Mouse (Mus musculus) megakaryocyte, embryonic 14.5 days (primary cell): ENCODE data around the gene Sorbs2. TPM values are rescaled to one million over a fixed set of nuclear protein-coding genes. Genes with fewer than 3 reads are reported as not detected.

Source experiments
- H3K27me3 ChIP-seq: replicated peaks from 2 replicates; pipeline ENCODE3; 2012; ENCODE audit warnings: inconsistent platforms
- H3K36me3 ChIP-seq: replicated peaks from 2 replicates; pipeline ENCODE3; 2012; ENCODE audit warnings: low read length, inconsistent platforms, mixed read lengths
- H3K4me1 ChIP-seq: 2 replicates; pipeline ENCODE4 v1.6.1; 2012; ENCODE audit warnings: inconsistent platforms
- H3K4me3 ChIP-seq: replicated peaks from 2 replicates; pipeline ENCODE3; 2012; ENCODE audit warnings: moderate library complexity, mild to moderate bottlenecking, inconsistent platforms
- H3K9me3 ChIP-seq: 2 replicates; pipeline ENCODE4 v1.6.1; 2012; ENCODE audit warnings: inconsistent platforms
- FLI1 ChIP-seq: IDR thresholded peaks from 2 replicates; pipeline ENCODE4 v1.6.1; 2012; ENCODE audit warnings: low read length, inconsistent platforms, mixed read lengths
- GATA1 ChIP-seq: IDR thresholded peaks from 3 replicates; pipeline ENCODE4 v1.6.1; 2012; ENCODE audit warnings: mixed read lengths, low read length, inconsistent platforms, borderline replicate concordance
- polyA plus RNA-seq: library from polyadenylated mRNA; stranded (reverse); fragments of >175 nt; gene quantifications from 2 replicates; pipeline ENCODE4 v1.2.3, GENCODE M21; 2012; ENCODE audit warnings: low replicate concordance; ENCODE audit not compliant: insufficient read depth

The Sorbs2 gene
- 2.2 TPM in 1 of 2 replicates, not detected in the other for polyA plus RNA-seq

- Histone ChIP-seq H3K4me3 (no peak within 1 kb of the TSS), H3K4me1 (no peaks in the 10 kb centered on the region), H3K36me3 (no peaks in the 10 kb centered on the region), H3K9me3 (peaks cover 17% of the 10 kb centered on the region), H3K27me3 (no peaks in the 10 kb centered on the region)
- TF ChIP-seq GATA1 (no peak), FLI1 (no peak)
Observed at GRCm38 (mm10) chr8:45507634-45508321, at the start of gene Sorbs2. TSS of gene Sorbs2 (plus strand) at chr8:45507788.

- TF ChIP-seq GATA1: no peak
- no peak for TF ChIP-seq FLI1
- no peaks in the 10 kb centered on the region for H3K36me3 ChIP-seq
- 0 out of 2 replicates have a peak, but pooled peaks cover 4% of the 10 kb centered on the region for H3K9me3 ChIP-seq
- H3K27me3 ChIP-seq: no peaks in the 10 kb centered on the region
- no peak overlapping the region for H3K4me3 ChIP-seq
- H3K4me1 ChIP-seq: no peaks in the 10 kb centered on the region
Observed at GRCm38 (mm10) chr8:45457874-45458273, 49.7 kb upstream of the Sorbs2 start.

- Histone ChIP-seq H3K4me1 (no peaks in the 10 kb centered on the region), H3K4me3 (no peak overlapping the region), H3K27me3 (no peaks in the 10 kb centered on the region), H3K9me3 (0 out of 2 replicates have a peak, but pooled peaks cover 3% of the 10 kb centered on the region), H3K36me3 (no peaks in the 10 kb centered on the region)
- TF ChIP-seq GATA1 (no peak), FLI1 (no peak)
Observed at GRCm38 (mm10) chr8:45469006-45469405, 38.6 kb upstream of the Sorbs2 start.

- H3K4me1 ChIP-seq: no peaks in the 10 kb centered on the region
- no peak overlapping the region for H3K4me3 ChIP-seq
- H3K36me3 ChIP-seq: no peaks in the 10 kb centered on the region
- 0 out of 2 replicates have a peak, but pooled peaks cover 7% of the 10 kb centered on the region for H3K9me3 ChIP-seq
- H3K27me3 ChIP-seq: no peaks in the 10 kb centered on the region
- TF ChIP-seq FLI1 (no peak), GATA1 (no peak)
Observed at GRCm38 (mm10) chr8:45469507-45470178, 37.9 kb upstream of the Sorbs2 start.

GRCm38 (mm10) chr8:45480886-45481285 lies 26.7 kb upstream of the Sorbs2 start:
- H3K4me1 ChIP-seq: no peaks in the 10 kb centered on the region
- H3K4me3 ChIP-seq: no peak overlapping the region
- H3K9me3 ChIP-seq: peaks cover 18% of the 10 kb centered on the region
- H3K27me3 ChIP-seq: no peaks in the 10 kb centered on the region
- TF ChIP-seq GATA1: no peak
- TF ChIP-seq FLI1: no peak
- no peaks in the 10 kb centered on the region for H3K36me3 ChIP-seq

- Histone ChIP-seq H3K4me3 (no peak overlapping the region), H3K4me1 (no peaks in the 10 kb centered on the region), H3K36me3 (no peaks in the 10 kb centered on the region), H3K27me3 (no peaks in the 10 kb centered on the region), H3K9me3 (peaks cover 18% of the 10 kb centered on the region; the same call in 1 of the 2 replicates)
- TF ChIP-seq GATA1: no peak
- no peak for TF ChIP-seq FLI1
Observed at GRCm38 (mm10) chr8:45486281-45486680, 21.3 kb upstream of the Sorbs2 start.

- TF ChIP-seq FLI1: no peak
- no peak for TF ChIP-seq GATA1
- Histone ChIP-seq H3K27me3 (no peaks in the 10 kb centered on the region), H3K9me3 (peaks cover 17% of the 10 kb centered on the region), H3K4me1 (no peaks in the 10 kb centered on the region), H3K4me3 (no peak overlapping the region), H3K36me3 (no peaks in the 10 kb centered on the region)
Observed at GRCm38 (mm10) chr8:45503971-45504370, 3.6 kb upstream of the Sorbs2 start.

- Histone ChIP-seq H3K36me3 (no peaks in the 10 kb centered on the region), H3K9me3 (peaks cover 17% of the 10 kb centered on the region), H3K27me3 (no peaks in the 10 kb centered on the region), H3K4me1 (no peaks in the 10 kb centered on the region), H3K4me3 (no peak overlapping the region)
- TF ChIP-seq FLI1 (no peak), GATA1 (no peak)
Observed at GRCm38 (mm10) chr8:45506376-45506775, 1.2 kb upstream of the Sorbs2 start.

- H3K9me3 ChIP-seq: peaks cover 17% of the 10 kb centered on the region
- no peak for TF ChIP-seq GATA1
- no peak for TF ChIP-seq FLI1
- no peaks in the 10 kb centered on the region for H3K27me3 ChIP-seq
- H3K4me3 ChIP-seq: no peak overlapping the region
- no peaks in the 10 kb centered on the region for H3K4me1 ChIP-seq
- no peaks in the 10 kb centered on the region for H3K36me3 ChIP-seq
Observed at GRCm38 (mm10) chr8:45507277-45507633, 333 bp upstream of the Sorbs2 start.

DNA sequence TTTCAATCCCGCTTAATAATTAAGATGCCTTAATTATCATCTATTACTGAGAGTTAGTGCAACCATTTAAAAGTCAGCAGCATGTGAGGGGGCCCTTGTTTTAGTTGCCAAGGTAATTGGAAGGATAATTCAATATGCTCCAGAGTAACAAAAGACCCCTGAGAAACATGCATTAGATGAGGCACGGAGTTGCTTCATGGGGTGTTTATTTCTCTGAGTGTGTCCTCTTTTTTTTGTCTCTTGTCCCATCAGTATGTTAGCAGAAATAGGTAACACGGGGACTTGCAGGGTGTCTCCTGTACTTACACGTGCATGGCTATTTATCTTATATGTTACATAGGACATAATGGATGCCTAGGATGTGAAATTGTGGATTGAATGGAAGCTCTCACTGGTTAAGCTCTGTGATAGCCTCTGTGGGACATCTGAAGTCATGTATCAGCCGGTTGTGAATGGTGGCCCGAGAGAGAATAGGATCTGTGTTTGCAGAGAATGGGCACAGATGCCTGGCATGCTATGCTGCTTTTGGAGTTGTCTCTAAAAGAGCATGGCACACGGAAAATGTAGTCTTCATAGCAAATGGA lies 1.0 kb downstream of the Sorbs2 start:
- Histone ChIP-seq H3K36me3 (no peaks in the 10 kb centered on the region), H3K9me3 (peaks cover 13% of the 10 kb centered on the region), H3K27me3 (no peaks in the 10 kb centered on the region), H3K4me3 (no peak overlapping the region), H3K4me1 (no peaks in the 10 kb centered on the region)
- TF ChIP-seq GATA1 (no peak), FLI1 (no peak)
